Mouse (Mus musculus) C2C12 (cell line): ENCODE results near the gene Bst2.

ENCODE experiments used
- CEBPB ChIP-seq: IDR thresholded peaks from one replicate; pipeline ENCODE4 v1.6.1; 2011; ENCODE audit warnings: low read depth, mild to moderate bottlenecking, control low read depth, moderate library complexity
- CTCF ChIP-seq: IDR thresholded peaks from one replicate; pipeline ENCODE4 v1.5.1; 2011; ENCODE audit not compliant: control insufficient read depth, insufficient read depth, insufficient read length
- FOSL1 ChIP-seq: IDR thresholded peaks from one replicate; pipeline ENCODE4 v1.8.0; 2011; ENCODE audit warnings: mild to moderate bottlenecking, low read length; ENCODE audit not compliant: poor library complexity, insufficient read depth, severe bottlenecking
- MYOG ChIP-seq: IDR thresholded peaks from one replicate; pipeline ENCODE4 v1.6.1; 2011; ENCODE audit not compliant: control insufficient read depth, insufficient read length; ENCODE audit errors: extremely low read depth

DNA sequence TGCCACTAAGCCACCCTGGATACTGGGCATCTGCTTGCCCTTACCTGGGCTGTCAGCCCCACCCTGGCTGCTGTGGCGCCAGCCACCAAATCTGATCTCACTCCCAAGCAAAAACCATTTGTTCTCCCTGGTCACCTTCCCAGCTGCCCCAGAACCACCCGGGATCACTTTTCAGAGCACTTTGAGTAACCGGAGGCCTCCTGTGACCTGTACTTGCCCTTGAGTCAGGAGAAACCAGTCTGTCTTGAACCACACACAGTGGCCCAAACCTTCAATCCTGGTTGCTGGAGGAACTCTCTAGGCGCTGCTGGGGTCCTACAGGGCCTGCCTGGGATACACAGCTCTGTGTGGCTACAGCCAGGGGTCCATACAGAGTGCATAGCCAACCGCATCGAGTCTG is 15.5 kb upstream of the Bst2 start:
- TF ChIP-seq CTCF (no peak), FOSL1 (no peak), CEBPB (no peak), MYOG (no peak)
